Mouse (Mus musculus): Measurements from ENCODE around the gene Pigf. TPM values are rescaled to one million over a fixed set of nuclear protein-coding genes. Genes with fewer than 3 reads are reported as not detected.

Gene Pigf
- polyA plus RNA-seq, 1 experiment from 2014 or later: 33.4 TPM

DNA sequence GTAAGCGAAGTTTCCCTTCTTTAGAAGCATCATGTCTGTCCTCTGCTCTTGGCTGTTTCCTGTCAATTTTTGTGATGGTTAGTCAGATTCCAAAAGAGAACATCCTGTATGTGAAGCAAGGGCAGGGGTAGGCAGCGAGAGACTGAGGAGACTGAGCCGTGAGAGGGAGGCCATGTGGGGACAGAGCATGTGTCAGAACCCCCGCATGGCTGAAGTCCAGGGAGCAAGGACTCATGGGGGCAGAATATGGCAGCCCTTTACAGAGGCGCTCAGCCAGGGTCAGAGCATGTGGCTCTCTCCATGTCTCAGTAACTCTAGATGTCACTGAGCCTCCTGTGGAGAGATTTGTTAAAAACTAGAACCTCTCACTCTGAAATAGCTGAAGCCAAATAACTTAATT lies 28.7 kb upstream of the Pigf start:
- H3K4me2 ChIP-seq: no peak overlapping the region
- 78% methylated on average over 5 of the region's 5 CpGs for WGBS

DNA sequence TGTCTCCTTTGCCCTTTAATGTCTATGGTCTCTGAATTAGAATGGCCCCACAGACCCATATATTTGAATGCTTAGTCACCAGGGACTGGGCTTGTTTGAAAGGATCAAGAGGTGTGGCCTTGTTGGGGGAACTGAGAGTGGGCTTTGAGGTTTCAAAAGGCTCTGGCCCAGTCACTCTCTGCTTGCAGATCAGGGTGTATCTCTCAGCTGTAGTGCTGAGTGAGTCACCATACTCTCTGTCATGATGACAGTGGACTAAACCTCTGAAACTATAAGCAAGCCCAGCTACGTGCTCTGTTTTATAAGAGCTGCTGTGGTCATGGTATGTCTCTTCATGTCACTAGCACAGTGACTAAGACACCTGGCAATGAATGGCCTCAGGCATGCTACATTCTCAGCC lies 27.2 kb upstream of the Pigf start:
- H3K27me3 ChIP-seq (replicated peaks): no peaks in the 10 kb centered on the region
- peaks cover 23% of the 10 kb centered on the region for H3K4me1 ChIP-seq
- H3K4me3 ChIP-seq (replicated peaks): no peak overlapping the region
- ATAC-seq (ENCODE audit: low FRiP score): no peak
- 94% methylated on average over 1 of the region's 1 CpGs for WGBS
- no peaks in the 10 kb centered on the region for H3K9me3 ChIP-seq (replicated peaks)
- H3K36me3 ChIP-seq: no peaks in the 10 kb centered on the region
- no peak overlapping the region for H3K9ac ChIP-seq (replicated peaks)
- H3K27ac ChIP-seq (replicated peaks): no peak overlapping the region
- H3K4me2 ChIP-seq: no peak overlapping the region

More for the DNA sequence above, 28.7 kb upstream of the Pigf start:
- H3K9me3 ChIP-seq (replicated peaks): no peaks in the 10 kb centered on the region
- H3K27ac ChIP-seq (replicated peaks): no peak overlapping the region
- ATAC-seq (ENCODE audit: low FRiP score): no peak
- no peaks in the 10 kb centered on the region for H3K27me3 ChIP-seq (replicated peaks)
- H3K4me3 ChIP-seq (replicated peaks): no peak overlapping the region
- H3K36me3 ChIP-seq: no peaks in the 10 kb centered on the region
- H3K9ac ChIP-seq (replicated peaks): no peak overlapping the region
- H3K4me1 ChIP-seq: peaks cover 23% of the 10 kb centered on the region

DNA sequence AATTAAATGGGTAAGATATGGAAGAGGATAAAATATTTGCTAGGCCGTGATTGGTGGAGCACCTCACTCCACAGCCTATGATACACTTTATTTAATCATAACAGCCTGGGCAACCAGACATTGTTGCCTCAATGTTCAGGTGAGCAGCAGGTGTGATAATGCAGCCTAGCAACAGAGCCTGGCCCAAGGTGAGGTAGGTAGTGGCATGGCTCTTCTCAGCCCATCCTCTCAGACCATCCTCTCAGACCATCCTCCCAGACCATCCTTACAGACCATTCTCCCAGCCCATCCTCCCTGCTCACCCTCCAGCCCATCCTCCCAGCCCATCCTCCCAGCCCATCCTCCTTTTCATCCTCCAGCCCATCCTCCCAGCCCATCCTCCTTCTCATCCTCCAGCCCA lies 26.4 kb upstream of the Pigf start:
- Histone ChIP-seq H3K9me3 (replicated peaks) (no peaks in the 10 kb centered on the region), H3K27ac (replicated peaks) (no peak overlapping the region), H3K36me3 (no peaks in the 10 kb centered on the region), H3K4me1 (peaks cover 23% of the 10 kb centered on the region), H3K4me2 (no peak overlapping the region), H3K9ac (replicated peaks) (no peak overlapping the region), H3K4me3 (replicated peaks) (no peak overlapping the region), H3K27me3 (replicated peaks) (no peaks in the 10 kb centered on the region)
- no peak for ATAC-seq (ENCODE audit: low FRiP score)
- whole genome bisulfite sequencing: 93% methylated on average over 1 of the region's 1 CpGs

DNA sequence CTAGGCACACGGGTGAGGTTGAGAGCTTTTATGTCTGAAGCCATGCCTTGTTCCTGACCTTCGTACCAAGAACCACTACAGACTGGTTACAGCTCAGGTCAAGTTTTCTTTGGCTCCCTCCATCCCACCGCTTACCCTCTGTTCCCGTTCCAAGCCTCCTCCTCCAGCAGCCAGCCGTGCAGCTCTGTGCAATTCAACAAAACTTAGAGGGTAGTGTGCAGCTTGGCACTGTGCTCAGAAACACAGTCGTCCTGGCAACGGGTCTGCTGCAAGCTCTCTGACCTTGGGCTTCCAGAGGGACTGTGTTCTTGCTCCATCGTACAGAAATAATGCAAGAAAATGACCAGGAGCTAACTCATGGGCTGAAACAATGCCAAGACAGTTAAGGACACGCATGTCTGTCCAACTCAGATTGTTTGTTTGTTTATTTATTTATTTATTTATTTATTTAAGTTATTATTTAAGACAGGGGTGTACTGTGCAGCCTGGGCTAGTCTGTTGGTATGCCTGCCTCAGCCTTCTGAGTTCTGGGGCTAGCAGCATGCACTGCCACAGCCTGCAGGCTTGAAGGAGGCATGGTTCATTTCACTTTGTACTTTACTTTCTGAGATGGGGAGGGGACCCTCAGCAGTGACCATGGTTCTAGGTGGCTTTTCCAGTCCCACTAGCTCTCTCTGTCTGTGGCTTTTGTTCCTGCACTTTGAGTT lies 25.4 kb upstream of the Pigf start:
- H3K9ac ChIP-seq (replicated peaks): no peak overlapping the region
- H3K36me3 ChIP-seq: no peaks in the 10 kb centered on the region
- peak; percentile 48; the same call in 1 of the 2 replicates for ATAC-seq (ENCODE audit: low FRiP score)
- WGBS: 39% methylated on average over 9 of the region's 9 CpGs
- H3K4me2 ChIP-seq: no peak overlapping the region
- H3K4me1 ChIP-seq: peaks cover 20% of the 10 kb centered on the region
- H3K9me3 ChIP-seq (replicated peaks): no peaks in the 10 kb centered on the region
- H3K27me3 ChIP-seq (replicated peaks): no peaks in the 10 kb centered on the region
- no peak overlapping the region for H3K4me3 ChIP-seq (replicated peaks)
- no peak overlapping the region for H3K27ac ChIP-seq (replicated peaks)

DNA sequence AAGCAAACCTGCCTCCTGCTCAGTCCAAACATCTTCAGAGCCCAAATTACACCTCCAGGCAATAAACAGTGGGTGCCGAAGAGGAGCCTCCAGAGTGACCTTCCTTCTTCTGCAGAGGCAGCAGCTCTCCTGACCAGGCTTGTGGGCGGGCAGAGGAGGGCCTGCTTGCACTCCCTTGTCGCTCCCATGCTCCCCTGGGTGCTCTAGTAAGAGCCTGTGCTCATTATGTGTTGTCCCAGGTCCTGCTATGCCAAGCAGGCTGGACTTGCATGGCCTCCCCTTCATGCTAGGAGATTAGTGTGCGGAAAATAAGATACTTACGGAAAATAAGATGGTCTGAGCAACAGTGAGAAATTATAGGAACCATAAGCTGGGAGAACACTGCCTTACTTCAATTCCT lies 24.5 kb upstream of the Pigf start:
- H3K9me3 ChIP-seq (replicated peaks): no peaks in the 10 kb centered on the region
- no peak overlapping the region for H3K4me3 ChIP-seq (replicated peaks)
- no peak overlapping the region for H3K27ac ChIP-seq (replicated peaks)
- H3K9ac ChIP-seq (replicated peaks): no peak overlapping the region
- WGBS: 50% methylated on average over 5 of the region's 5 CpGs
- no peak for ATAC-seq (ENCODE audit: low FRiP score)
- no peaks in the 10 kb centered on the region for H3K36me3 ChIP-seq
- no peaks in the 10 kb centered on the region for H3K27me3 ChIP-seq (replicated peaks)
- no peak overlapping the region for H3K4me2 ChIP-seq
- H3K4me1 ChIP-seq: peaks cover 11% of the 10 kb centered on the region; the same call in 1 of the 2 replicates

DNA sequence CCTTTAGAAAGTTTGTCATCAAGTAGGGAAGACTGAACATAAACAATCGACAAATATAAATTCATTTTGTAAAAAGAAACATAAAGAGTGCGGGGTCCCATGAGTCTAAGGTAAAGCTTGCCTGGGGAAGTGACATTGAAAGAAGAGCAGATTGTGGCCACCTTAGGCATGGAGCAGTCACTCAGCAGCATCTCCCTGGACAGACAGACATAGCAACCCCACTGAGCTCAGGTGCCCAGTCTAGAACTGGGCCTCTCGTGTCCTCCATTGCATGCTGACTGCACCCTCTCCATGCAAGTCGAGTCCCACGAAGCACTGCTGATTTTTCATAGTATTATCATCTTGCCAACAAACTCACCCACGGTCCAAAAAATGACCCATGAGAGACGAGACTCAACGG lies 19.6 kb upstream of the Pigf start:
- H3K36me3 ChIP-seq: no peaks in the 10 kb centered on the region
- no peak overlapping the region for H3K27ac ChIP-seq (replicated peaks)
- ATAC-seq (ENCODE audit: low FRiP score): no peak
- no peaks in the 10 kb centered on the region for H3K27me3 ChIP-seq (replicated peaks)
- 82% methylated on average over 8 of the region's 8 CpGs for WGBS
- no peaks in the 10 kb centered on the region for H3K9me3 ChIP-seq (replicated peaks)
- no peak overlapping the region for H3K4me3 ChIP-seq (replicated peaks)
- peaks cover 6% of the 10 kb centered on the region; the same call in 1 of the 2 replicates for H3K4me1 ChIP-seq
- no peak overlapping the region for H3K4me2 ChIP-seq
- H3K9ac ChIP-seq (replicated peaks): no peak overlapping the region

DNA sequence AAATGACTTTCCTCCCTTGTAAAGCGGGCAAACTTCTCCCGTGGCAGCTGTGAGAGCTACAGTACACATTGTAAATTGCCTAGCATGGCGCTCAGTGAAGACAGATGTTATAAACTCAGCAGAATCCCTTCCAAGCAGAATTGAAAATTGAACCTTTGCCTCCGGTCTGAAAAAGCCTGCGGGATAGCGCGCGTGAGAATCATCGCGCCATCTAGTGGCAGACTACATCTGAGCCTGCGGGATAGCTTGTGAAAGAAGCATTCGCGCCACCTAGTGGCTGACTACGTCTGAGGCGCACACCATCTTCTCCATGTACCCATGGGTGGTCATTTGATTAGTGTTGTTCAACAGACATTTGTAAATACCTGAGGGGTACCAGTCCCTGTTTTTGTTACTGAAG lies 19.2 kb upstream of the Pigf start:
- Histone ChIP-seq H3K4me3 (replicated peaks) (no peak overlapping the region), H3K4me2 (no peak overlapping the region), H3K27me3 (replicated peaks) (no peaks in the 10 kb centered on the region), H3K4me1 (peaks cover 2% of the 10 kb centered on the region; the same call in 1 of the 2 replicates), H3K36me3 (no peaks in the 10 kb centered on the region), H3K9ac (replicated peaks) (no peak overlapping the region), H3K9me3 (replicated peaks) (no peaks in the 10 kb centered on the region), H3K27ac (replicated peaks) (no peak overlapping the region)
- under 1% methylated on average over 15 of the region's 15 CpGs for WGBS
- peak; percentile 85 for ATAC-seq (ENCODE audit: low FRiP score)

DNA sequence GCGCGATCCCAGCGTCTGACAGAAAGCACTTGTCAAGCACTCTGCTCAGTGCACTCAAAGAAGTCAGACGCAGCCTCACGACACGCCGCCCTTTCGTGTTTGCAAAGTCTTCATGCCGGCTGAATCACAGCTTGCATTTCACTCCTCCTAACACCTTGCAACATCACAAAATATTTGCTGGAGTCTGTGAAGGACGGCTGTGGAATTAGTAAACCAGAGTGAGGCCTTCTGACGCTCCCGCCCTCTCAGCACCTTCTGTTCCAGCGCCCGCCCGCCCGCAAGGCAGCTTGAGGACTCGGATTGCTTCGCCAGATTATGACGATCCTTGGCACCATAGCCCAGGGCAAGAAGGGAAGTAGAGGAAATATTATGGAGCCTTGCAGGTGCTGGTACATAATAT lies 16.5 kb upstream of the Pigf start:
- no peak overlapping the region for H3K4me3 ChIP-seq (replicated peaks)
- peaks cover 6% of the 10 kb centered on the region; the same call in 1 of the 2 replicates for H3K36me3 ChIP-seq
- H3K9ac ChIP-seq (replicated peaks): no peak overlapping the region
- peaks cover 2% of the 10 kb centered on the region; the same call in 1 of the 2 replicates for H3K4me1 ChIP-seq
- no peak overlapping the region for H3K4me2 ChIP-seq
- H3K27me3 ChIP-seq (replicated peaks): no peaks in the 10 kb centered on the region
- 72% methylated on average over 19 of the region's 19 CpGs for WGBS
- no peak; the same call in 1 of the 2 replicates for ATAC-seq (ENCODE audit: low FRiP score)
- no peaks in the 10 kb centered on the region for H3K9me3 ChIP-seq (replicated peaks)
- H3K27ac ChIP-seq (replicated peaks): no peak overlapping the region

DNA sequence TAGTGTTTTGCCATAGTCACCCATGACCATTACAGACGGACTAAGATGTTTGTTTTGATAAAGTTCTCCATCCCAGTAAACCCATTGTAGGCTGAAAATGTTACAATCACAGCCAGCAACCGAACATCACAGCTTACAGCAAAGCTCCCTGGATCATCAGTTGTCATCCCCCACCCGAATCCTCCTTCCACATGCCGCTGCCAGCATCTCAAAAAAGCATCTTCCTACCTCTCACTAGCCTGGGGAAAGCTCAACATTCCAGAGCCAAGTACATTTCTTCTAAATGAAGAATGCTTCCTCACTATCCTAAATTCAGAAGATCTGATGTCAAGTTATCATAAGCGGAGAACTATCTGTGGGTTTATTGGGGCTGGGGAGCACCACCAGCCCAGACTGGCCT lies 13.3 kb upstream of the Pigf start:
- H3K4me1 ChIP-seq: no peaks in the 10 kb centered on the region; the same call in 1 of the 2 replicates
- WGBS: 93% methylated on average over 5 of the region's 5 CpGs
- no peak overlapping the region for H3K4me3 ChIP-seq (replicated peaks)
- H3K9ac ChIP-seq (replicated peaks): no peak overlapping the region
- no peak for ATAC-seq (ENCODE audit: low FRiP score)
- peaks cover 21% of the 10 kb centered on the region for H3K36me3 ChIP-seq
- H3K9me3 ChIP-seq (replicated peaks): no peaks in the 10 kb centered on the region
- H3K4me2 ChIP-seq: no peak overlapping the region
- H3K27me3 ChIP-seq (replicated peaks): no peaks in the 10 kb centered on the region
- no peak overlapping the region for H3K27ac ChIP-seq (replicated peaks)

DNA sequence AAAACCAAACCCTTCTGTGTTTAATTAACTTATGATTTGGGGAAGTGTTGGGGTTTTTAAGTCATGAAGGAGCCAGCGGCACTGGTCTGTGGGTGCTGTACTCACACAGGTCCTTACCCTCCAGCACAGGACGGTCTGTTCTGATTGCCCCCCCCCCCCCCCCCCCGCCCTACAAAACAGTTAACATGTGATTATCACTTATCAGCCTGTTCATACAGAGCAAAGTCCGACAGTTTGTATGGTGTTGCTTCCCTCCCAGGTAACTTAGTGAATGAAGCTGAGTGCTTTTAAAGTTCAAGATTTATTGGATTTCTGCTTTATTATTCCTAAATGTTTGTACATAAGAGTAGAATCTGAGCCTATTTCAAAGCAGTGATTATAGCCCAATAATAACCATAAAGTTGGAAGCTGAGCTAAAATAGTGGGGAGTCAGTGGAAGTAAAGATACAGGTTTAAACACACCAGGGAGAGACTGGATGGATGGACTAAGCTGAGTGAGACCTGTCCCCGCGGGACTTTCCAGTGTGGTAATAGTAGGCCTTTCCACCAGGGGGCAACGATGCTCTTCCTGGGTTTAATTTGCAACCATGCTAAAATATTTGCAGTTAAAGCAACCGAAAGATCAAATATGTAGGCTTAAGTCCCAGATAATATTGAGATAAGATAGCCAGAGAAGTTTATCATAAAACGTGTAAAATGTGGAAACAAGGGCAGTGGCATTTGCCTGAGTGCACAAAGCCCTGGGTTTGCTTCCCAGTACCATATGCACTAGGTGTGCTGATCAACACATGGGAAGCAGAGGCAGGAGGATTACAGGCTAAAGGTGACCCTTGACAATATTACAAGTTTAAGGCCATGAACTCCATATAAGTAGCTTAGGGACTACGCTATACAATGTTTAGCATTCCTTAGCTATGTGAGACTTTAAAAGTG lies 11.2 kb upstream of the Pigf start:
- no peak for ATAC-seq (ENCODE audit: low FRiP score)
- H3K36me3 ChIP-seq: peaks cover 25% of the 10 kb centered on the region
- H3K9me3 ChIP-seq (replicated peaks): no peaks in the 10 kb centered on the region
- H3K9ac ChIP-seq (replicated peaks): no peak overlapping the region
- H3K27me3 ChIP-seq (replicated peaks): no peaks in the 10 kb centered on the region
- no peaks in the 10 kb centered on the region for H3K4me1 ChIP-seq
- no peak overlapping the region for H3K4me2 ChIP-seq
- no peak overlapping the region for H3K27ac ChIP-seq (replicated peaks)
- 61% methylated on average over 8 of the region's 10 CpGs for WGBS
- H3K4me3 ChIP-seq (replicated peaks): no peak overlapping the region

DNA sequence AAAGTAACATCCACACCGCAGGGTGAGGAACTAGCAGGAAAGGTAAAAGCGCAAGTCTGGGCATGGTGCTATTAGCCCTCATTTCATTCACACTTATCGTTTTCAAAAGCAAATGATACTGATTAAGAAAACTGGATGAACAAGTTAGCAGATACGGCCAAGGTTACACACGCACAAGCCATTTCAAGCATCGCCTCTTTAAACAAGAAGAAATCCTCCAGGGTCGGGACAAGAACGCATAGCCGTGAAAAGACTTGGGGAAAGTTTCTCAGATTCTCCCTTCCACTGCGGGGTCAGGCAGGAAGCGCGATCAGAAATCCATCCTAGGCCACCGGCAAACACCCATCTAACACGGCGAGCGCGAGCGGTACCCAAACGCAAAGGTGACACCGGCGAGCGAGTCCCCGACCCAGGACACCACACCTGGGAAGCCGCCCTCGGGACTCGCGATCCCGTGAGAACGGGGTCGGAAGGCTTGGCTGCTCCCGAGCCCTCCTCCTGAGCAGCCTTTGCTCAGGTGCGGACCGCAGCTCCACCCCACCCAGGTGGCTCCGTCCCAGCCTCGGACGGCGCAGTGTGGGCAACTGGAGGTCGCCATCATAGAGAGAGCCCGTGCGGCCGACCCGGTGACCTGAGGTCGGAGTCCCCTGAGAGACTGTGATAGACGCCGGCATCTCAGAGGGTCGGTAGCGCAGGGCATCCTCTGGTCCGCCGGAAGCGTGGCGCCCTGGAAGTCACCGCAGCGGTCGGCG lies 539 bp downstream of the Pigf start:
- peaks cover 10% of the 10 kb centered on the region for H3K36me3 ChIP-seq
- H3K27ac ChIP-seq (replicated peaks): no peak overlapping the region
- WGBS: 1% methylated on average over 55 of the region's 55 CpGs
- H3K4me3 ChIP-seq (replicated peaks): peak overlapping the region; percentile 77
- peak overlapping the region; percentile 87 for H3K4me2 ChIP-seq
- H3K9me3 ChIP-seq (replicated peaks): no peaks in the 10 kb centered on the region
- no peaks in the 10 kb centered on the region for H3K27me3 ChIP-seq (replicated peaks)
- no peak; the same call in none of the 2 replicates for ATAC-seq (ENCODE audit: low FRiP score)
- peaks cover 24% of the 10 kb centered on the region for H3K4me1 ChIP-seq
- H3K9ac ChIP-seq (replicated peaks): peak overlapping the region; percentile 72
